Mouse (Mus musculus) hindbrain, embryonic 11.5 days (tissue): ENCODE results near the gene Vsnl1. TPM values are rescaled to one million over a fixed set of nuclear protein-coding genes. Genes with fewer than 3 reads are reported as not detected.

Experiments
- ATAC-seq: fragments of 200-750 bp; cut with Nextera tagmentation; 2 replicates; pipeline ENCODE4 v1.8.0; 2017; ENCODE audit warnings: mild to moderate bottlenecking, moderate TSS enrichment, moderate library complexity; ENCODE audit not compliant: low FRiP score
- DNase-seq: peaks from one replicate; pipeline ENCODE4 v3.0.0-alpha.2; 2015; ENCODE audit warnings: low spot score
- H3K27ac ChIP-seq: fragments of 300-500 bp; sonication (generic); 2 replicates; pipeline ENCODE4 v1.5.1; 2014; ENCODE audit warnings: mild to moderate bottlenecking, low read depth, low read length
- H3K27me3 ChIP-seq: fragments of 300-500 bp; sonication (generic); 2 replicates; pipeline ENCODE4 v1.6.1; 2014; ENCODE audit warnings: mild to moderate bottlenecking, low read length, moderate library complexity, mixed read lengths; ENCODE audit not compliant: control insufficient read depth, insufficient read depth
- H3K36me3 ChIP-seq: fragments of 300-500 bp; sonication (generic); 2 replicates; pipeline ENCODE4 v1.6.1; 2014; ENCODE audit warnings: mild to moderate bottlenecking, low read length, moderate library complexity, mixed read lengths; ENCODE audit not compliant: control insufficient read depth, insufficient read depth
- H3K4me1 ChIP-seq: fragments of 300-500 bp; sonication (generic); replicated peaks from 2 replicates; pipeline ENCODE4 v1.6.1; 2014; ENCODE audit warnings: low read length, mixed read lengths; ENCODE audit not compliant: control insufficient read depth, insufficient read depth
- H3K4me2 ChIP-seq: fragments of 300-500 bp; sonication (generic); replicated peaks from 2 replicates; pipeline ENCODE4 v1.6.1; 2014; ENCODE audit warnings: mild to moderate bottlenecking, low read depth, low read length
- H3K4me3 ChIP-seq: fragments of 300-500 bp; sonication (generic); 2 replicates; pipeline ENCODE4 v1.5.1; 2014; ENCODE audit warnings: low read depth, low read length
- H3K9ac ChIP-seq: fragments of 300-500 bp; sonication (generic); 2 replicates; pipeline ENCODE4 v1.6.1; 2014; ENCODE audit warnings: low read depth, low read length
- H3K9me3 ChIP-seq: fragments of 300-500 bp; sonication (generic); 2 replicates; pipeline ENCODE4 v1.6.1; 2016; ENCODE audit warnings: low read length; ENCODE audit not compliant: control insufficient read depth
- WGBS: fragments of 180-500 bp; shearing (Covaris S2); extraction: QIAGEN DNeasy Blood & Tissue Kit; methylation state at CpG from one replicate; pipeline ENCODE4 v1.1.7; 2014; 5-methylcytosine and 5-hydroxymethylcytosine counted together
- polyA plus RNA-seq: library from polyadenylated mRNA; unstranded; fragments of >200 nt; fragmentation: Nextera tagmentation; extraction: Ambion mirVana; gene quantifications from 2 replicates; pipeline ENCODE4 v1.2.1, GENCODE M21; 2014

Vsnl1 gene
- polyA plus RNA-seq, 1 experiment from 2014 or later = 2.9 TPM

DNA sequence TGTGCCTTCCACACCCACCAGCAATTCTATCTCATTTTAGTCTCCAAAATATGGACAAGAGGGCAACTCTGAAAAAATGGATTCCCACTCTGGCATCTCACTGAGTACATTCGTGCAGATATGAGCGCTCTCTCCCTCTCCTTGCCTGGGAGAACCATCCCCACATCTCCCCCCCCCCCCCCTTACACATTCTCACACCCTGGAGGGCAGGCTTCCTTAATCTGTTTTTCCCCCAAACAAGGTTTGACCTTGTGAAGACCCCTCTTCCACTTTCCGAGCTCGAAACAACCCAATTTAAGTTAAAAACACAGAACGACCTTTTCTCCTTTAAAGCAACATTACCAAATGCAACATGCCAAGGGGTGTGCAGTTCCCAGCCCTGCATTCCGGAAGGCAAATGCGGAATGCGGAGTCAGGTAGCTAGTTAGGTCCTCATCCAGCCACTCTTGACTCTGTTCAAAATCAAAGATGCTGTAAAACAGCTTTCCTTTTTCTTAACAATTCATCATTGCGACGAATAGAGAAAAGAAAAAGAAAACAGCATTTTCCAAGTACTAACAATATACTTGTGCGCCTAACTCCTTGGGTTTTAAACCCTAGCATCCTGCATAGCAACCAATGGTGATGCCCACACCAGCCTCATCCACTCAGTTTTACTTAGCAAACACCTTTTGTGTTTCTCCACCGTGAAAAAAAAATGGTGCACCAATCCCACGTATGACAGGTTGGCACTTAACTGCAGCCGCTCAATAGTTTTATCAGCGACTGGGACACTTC is 979 bp downstream of the Vsnl1 start:
- no peak overlapping the region; the same call in 1 of the 2 replicates for H3K9ac ChIP-seq
- ATAC-seq = no peak
- WGBS = 7% methylated on average over 15 of the region's 15 CpGs

GRCm38 (mm10) chr12:11434446-11434845 is 2.0 kb downstream of the Vsnl1 start:
- Histone ChIP-seq H3K4me2 (no peak overlapping the region), H3K9me3 (no peaks in the 10 kb centered on the region), H3K27ac (no peak overlapping the region), H3K36me3 (no peaks in the 10 kb centered on the region), H3K27me3 (peaks cover 8% of the 10 kb centered on the region), H3K4me3 (no peak overlapping the region), H3K4me1 (no peaks in the 10 kb centered on the region), H3K9ac (no peak overlapping the region)
- no peak for ATAC-seq
- WGBS = 82% methylated on average over 8 of the region's 8 CpGs
- no peak for DNase-seq

More for the DNA sequence above, 979 bp downstream of the Vsnl1 start:
- H3K27me3 ChIP-seq = peaks cover 8% of the 10 kb centered on the region
- peak overlapping the region; percentile 74 for H3K4me2 ChIP-seq
- H3K4me1 ChIP-seq = no peaks in the 10 kb centered on the region
- no peak overlapping the region for H3K27ac ChIP-seq
- H3K9me3 ChIP-seq = no peaks in the 10 kb centered on the region
- no peaks in the 10 kb centered on the region for H3K36me3 ChIP-seq
- H3K4me3 ChIP-seq = peak overlapping the region; percentile 39
- DNase-seq = no peak

DNA sequence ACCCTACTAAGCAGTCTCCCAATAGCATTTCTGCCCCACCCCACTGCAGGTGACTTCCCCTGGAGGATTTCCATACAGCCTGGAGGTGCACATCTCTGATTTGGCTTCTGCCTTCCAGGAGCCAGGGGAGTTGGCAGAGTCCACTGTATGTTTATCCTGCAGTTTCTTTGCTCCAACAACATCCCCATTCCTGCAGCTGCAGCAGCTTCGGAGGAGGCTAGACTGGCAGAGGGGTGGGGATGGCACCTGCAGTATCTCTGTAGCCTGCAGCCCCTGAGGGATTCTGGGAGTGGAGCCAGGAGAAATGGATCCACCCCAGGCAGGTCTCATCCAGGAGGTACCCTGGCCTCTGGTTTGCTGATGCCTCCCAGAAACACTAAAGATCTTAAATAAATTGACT is 2.7 kb downstream of the Vsnl1 start:
- ATAC-seq (no peak), DNase-seq (no peak)
- no peaks in the 10 kb centered on the region for H3K9me3 ChIP-seq
- no peak overlapping the region for H3K4me3 ChIP-seq
- no peak overlapping the region for H3K4me2 ChIP-seq
- no peak overlapping the region for H3K27ac ChIP-seq
- no peak overlapping the region for H3K9ac ChIP-seq
- H3K4me1 ChIP-seq = no peaks in the 10 kb centered on the region
- 67% methylated on average over 1 of the region's 1 CpGs for WGBS
- H3K27me3 ChIP-seq = peaks cover 7% of the 10 kb centered on the region
- no peaks in the 10 kb centered on the region for H3K36me3 ChIP-seq

DNA sequence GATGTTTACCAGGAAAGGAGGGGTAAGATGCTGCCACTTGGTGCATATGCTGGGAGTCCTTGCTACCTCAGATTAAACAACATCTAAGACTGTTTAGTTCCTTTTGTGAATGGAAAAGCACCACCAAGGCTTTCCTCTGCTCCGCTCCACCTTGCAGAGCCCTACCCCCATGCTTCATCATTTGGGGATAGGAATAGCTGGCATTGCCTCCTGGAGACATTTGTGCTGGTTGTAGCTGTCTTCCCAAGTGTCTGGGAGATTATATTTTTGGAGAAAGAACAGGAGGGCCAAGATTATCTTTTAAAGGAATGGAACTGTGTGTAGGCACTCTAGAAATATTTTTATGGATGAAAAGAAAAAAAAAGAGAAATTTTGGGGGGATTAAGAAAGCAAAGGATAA is 3.3 kb downstream of the Vsnl1 start:
- no peaks in the 10 kb centered on the region for H3K4me1 ChIP-seq
- H3K4me3 ChIP-seq = no peak overlapping the region
- no peak overlapping the region for H3K27ac ChIP-seq
- no peak overlapping the region for H3K4me2 ChIP-seq
- DNase-seq (no peak), ATAC-seq (no peak)
- no peaks in the 10 kb centered on the region for H3K9me3 ChIP-seq
- no peaks in the 10 kb centered on the region for H3K36me3 ChIP-seq
- H3K9ac ChIP-seq = no peak overlapping the region
- peaks cover 4% of the 10 kb centered on the region for H3K27me3 ChIP-seq
- 93% methylated on average over 1 of the region's 1 CpGs for WGBS

- no peak overlapping the region for H3K9ac ChIP-seq
- no peak for ATAC-seq
- no peaks in the 10 kb centered on the region for H3K4me1 ChIP-seq
- no peaks in the 10 kb centered on the region for H3K36me3 ChIP-seq
- H3K9me3 ChIP-seq = no peaks in the 10 kb centered on the region
- no peak overlapping the region for H3K4me3 ChIP-seq
- no peaks in the 10 kb centered on the region for H3K27me3 ChIP-seq
- H3K27ac ChIP-seq = no peak overlapping the region
- no peak for DNase-seq
- H3K4me2 ChIP-seq = no peak overlapping the region
- 74% methylated on average over 4 of the region's 4 CpGs for WGBS
Measured at GRCm38 (mm10) chr12:11427396-11427795, 9.0 kb downstream of the Vsnl1 start.

- no peaks in the 10 kb centered on the region for H3K36me3 ChIP-seq
- H3K27me3 ChIP-seq = no peaks in the 10 kb centered on the region
- no peak overlapping the region for H3K9ac ChIP-seq
- 88% methylated on average over 6 of the region's 6 CpGs for WGBS
- ATAC-seq (no peak), DNase-seq (no peak)
- no peaks in the 10 kb centered on the region for H3K4me1 ChIP-seq
- no peak overlapping the region for H3K4me2 ChIP-seq
- H3K9me3 ChIP-seq = no peaks in the 10 kb centered on the region
- H3K4me3 ChIP-seq = no peak overlapping the region
- H3K27ac ChIP-seq = no peak overlapping the region
Measured at GRCm38 (mm10) chr12:11418112-11418511, 18.3 kb downstream of the Vsnl1 start.

DNA sequence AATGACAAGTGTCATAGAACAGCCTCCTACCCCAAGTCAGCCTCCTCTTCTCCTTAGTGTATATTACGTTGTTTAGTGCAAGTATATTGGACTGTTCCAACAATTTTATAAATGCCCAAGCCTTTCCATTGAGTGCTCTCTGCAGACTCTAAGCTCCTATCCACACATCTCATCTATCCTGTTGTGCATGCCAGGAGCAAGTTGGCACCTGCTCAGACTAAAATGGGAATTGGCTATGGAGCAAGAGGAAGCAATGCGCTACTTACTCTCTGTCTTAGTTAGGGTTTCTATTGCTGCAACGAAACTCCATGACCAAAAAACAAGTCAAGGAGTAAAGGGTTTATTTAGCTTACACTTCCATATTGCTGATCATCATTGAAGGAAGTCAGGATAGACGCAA is 28.7 kb downstream of the Vsnl1 start:
- H3K27me3 ChIP-seq = no peaks in the 10 kb centered on the region
- no peaks in the 10 kb centered on the region for H3K36me3 ChIP-seq
- WGBS = 86% methylated on average over 4 of the region's 4 CpGs
- H3K9me3 ChIP-seq = no peaks in the 10 kb centered on the region
- H3K4me1 ChIP-seq = no peaks in the 10 kb centered on the region
- H3K9ac ChIP-seq = no peak overlapping the region
- no peak overlapping the region for H3K4me3 ChIP-seq
- DNase-seq = no peak
- no peak overlapping the region for H3K27ac ChIP-seq
- no peak for ATAC-seq
- H3K4me2 ChIP-seq = no peak overlapping the region

GRCm38 (mm10) chr12:11398791-11399190 is 37.6 kb downstream of the Vsnl1 start:
- DNase-seq (no peak), ATAC-seq (no peak)
- no peaks in the 10 kb centered on the region for H3K36me3 ChIP-seq
- no peak overlapping the region for H3K27ac ChIP-seq
- no peaks in the 10 kb centered on the region for H3K27me3 ChIP-seq
- H3K4me1 ChIP-seq = no peaks in the 10 kb centered on the region
- H3K4me2 ChIP-seq = no peak overlapping the region
- WGBS = 93% methylated on average over 6 of the region's 6 CpGs
- no peak overlapping the region for H3K4me3 ChIP-seq
- H3K9me3 ChIP-seq = no peaks in the 10 kb centered on the region
- no peak overlapping the region for H3K9ac ChIP-seq

DNA sequence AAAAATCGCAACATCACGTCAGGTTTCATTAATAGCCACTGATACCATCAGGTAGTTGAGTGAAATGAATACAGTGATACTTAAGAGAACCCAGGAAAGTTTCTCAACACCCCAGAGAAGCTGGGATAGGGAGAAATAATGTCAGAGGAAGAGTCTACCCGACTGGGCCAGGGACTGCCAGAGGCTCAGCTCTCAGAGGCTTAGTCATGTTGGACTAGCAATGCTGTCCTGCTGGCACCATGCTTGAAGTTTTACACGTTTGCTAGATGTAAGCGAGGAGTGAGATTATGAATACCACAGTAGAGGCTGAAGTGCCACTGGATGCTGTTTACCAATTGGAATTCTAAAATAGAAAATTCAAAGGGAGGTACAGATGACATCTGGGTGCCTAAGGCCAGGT is 39.4 kb downstream of the Vsnl1 start:
- no peak overlapping the region for H3K27ac ChIP-seq
- no peak overlapping the region for H3K4me3 ChIP-seq
- no peaks in the 10 kb centered on the region for H3K9me3 ChIP-seq
- 84% methylated on average over 5 of the region's 5 CpGs for WGBS
- H3K4me1 ChIP-seq = no peaks in the 10 kb centered on the region
- DNase-seq (no peak), ATAC-seq (no peak)
- H3K27me3 ChIP-seq = no peaks in the 10 kb centered on the region
- H3K36me3 ChIP-seq = no peaks in the 10 kb centered on the region
- no peak overlapping the region for H3K4me2 ChIP-seq
- no peak overlapping the region for H3K9ac ChIP-seq
